Mouse (Mus musculus) kidney, adult 2 months (tissue): ENCODE data around the gene Kctd15.

ENCODE experiments used
- CTCF ChIP-seq: fragments of 200-500 bp; conservative IDR thresholded peaks from 2 replicates; pipeline ENCODE4 v1.5.1; 2011; ENCODE audit warnings: low read depth, mild to moderate bottlenecking, control low read depth, low read length, moderate library complexity, mixed read lengths; ENCODE audit not compliant: insufficient read depth, insufficient read length
- POLR2A ChIP-seq: fragments of 200-500 bp; IDR thresholded peaks from one replicate; pipeline ENCODE4 v1.6.1; 2011; ENCODE audit warnings: low read depth, low read length, control low read depth

DNA sequence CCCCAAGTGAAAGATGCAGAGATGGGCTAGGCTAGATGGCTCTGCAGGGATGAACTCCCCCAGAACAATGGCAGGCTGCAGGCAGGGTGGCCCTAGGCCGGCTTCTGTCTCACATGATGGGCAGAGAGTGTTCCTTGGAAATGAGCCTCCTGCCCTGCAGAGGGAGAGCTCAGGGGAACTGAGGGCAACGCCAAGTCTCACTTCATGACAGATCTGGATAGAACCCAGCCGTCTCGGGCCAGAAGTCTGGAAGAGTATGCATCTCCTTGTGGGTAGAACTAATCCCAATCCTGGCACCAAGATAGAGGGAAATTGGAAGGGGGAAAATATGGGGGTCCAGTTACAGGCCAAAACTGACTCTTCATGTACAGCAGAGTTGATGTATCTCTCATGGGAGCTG lies 36.5 kb upstream of the Kctd15 start:
- TF ChIP-seq POLR2A (no peak), CTCF (no peak)
